Mouse (Mus musculus): ENCODE results near the gene Fmo5.

Gene Fmo5

DNA sequence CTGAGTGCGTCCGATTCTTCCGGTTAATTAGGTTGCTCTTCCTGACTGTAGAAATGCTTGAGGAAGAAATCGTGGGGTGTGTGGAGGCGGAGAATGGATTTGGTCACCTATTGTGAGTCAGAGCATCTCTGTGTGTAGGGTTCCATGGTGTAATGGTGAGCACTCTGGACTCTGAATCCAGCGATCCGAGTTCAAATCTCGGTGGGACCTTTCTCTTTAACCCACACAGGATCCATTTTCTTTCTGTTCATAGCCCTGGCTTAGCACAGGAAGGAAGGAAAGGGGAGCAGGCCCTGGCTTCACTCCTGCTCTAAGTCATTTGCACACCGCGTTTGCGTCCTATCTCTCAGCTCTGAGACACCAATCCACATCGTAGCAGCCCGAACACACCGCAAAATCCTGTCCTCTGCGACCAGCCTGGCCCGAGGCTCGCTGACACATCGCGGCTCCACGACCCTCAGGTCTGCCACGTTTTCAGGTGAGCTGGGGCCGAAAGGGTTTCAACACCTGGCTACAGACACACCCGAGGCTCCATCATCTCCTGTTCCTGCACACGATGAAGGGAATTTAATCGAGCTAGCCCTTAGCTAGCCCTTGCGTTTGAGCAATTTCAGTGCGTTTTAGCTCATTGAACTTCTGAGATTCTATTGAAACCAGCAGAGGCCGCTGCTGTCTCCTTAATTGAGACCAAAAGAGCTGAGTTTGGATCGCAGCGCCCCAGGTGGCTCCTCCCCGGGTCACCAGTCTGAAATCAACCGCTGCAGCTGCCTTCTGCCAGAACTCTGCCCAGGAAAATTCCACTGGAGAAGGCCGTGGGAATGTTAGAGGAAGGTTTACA is 52.9 kb downstream of the Fmo5 start:
- DNase-seq (ENCODE audit: low spot score) = peak; percentile 80

DNA sequence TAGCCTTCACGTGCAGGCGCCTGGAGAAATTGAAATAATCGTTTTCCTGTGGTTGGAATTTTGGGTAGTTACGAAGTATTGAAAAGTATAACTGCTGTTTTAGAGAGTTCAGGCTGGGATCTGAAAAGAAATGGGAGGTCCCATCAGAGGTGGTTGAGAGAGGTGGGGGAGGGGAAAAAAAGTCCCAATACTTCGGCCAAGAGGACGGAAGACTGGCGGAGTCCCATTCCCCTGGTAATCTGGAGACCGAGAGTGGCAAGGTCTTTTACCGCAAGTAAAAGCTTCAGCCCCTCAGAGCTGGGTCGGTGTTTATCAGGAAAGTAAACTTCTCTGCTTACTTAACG is 53.5 kb downstream of the Fmo5 start:
- DNase-seq (ENCODE audit: low spot score) = no peak

DNA sequence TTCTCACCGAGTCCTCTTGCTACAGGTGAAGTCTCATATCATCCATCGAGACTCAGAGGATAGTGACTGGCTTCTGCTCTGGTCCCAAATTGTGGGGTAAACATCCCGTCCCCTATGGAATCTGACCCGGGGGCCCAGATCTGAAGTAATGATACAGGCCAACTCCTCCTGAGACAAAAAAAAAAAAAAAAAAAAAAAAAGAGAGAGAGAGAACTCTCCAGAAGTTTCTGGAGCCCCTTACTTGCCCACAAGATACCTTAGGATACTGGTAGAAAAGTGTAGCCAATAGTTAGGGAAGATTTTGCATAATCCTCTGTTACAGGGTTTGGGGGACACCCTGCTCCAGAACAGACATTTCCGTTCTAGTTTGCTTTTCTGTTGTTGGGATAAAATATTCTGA is 54.0 kb downstream of the Fmo5 start:
- DNase-seq (ENCODE audit: low spot score) = no peak

DNA sequence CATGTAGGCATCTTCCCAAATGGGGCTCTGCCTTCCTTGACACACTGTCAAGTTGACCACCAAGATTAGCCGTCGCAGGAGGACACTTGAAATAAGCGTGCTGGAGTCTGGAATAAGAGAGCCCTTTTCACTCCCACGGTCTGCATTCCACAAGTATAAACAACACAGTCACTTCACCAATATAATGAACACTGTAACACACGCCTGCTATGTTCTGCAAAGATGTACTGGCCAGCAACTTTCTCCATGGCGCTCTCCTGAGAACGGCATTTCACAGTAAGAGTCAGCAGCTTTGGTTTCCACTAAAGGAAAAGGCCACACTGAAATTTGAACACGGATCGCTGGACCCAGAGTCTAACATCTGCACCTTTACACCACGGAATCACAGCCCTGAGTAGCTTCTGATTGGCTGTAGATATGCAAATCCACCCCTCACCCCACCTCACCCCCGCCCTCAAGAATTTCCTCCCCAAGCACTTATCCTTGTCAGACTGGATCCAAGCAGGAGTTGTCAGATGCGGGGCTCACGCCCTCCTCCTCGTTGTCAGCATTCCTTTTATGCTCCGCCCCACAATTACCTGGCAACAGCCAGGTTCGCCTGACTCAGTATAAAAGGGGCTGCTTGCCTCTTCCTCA is 55.1 kb downstream of the Fmo5 start:
- DNase-seq (ENCODE audit: low spot score) = peak; percentile 75

DNA sequence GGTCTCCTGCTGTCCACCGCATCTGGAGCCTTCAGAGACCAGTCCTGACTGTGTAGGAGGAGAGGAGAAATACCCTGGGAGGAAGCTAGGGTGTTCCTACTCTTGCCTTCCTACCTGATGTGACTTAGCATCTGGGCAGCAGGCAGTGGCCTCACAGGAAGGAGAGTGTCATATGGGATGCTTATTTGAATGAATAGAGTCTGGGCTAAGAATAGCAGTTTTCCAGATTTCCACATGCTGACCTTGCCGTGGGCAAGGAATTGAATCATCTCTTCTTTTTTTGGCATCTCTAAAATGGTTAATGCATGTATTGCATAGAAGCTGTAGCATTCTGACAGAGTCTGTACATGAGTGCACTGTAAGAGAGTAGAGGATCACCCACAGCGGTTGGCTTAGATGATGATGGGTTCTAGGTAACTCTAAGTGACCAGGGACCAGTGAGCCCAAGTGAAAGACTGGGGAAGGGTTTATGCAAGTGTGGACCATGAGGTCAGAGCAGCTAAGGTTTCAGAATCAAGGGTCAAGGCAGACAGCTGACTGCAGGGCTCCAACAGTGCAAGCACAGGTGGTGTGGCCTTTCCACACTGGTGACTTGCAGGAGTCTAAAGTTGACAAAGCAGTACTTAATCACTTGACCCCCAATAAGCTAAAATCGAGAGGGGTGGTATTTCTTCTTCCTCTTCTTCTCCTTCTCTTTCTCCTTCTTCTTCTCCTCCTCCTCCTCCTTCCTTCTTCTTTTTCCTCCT is 57.9 kb downstream of the Fmo5 start:
- DNase-seq (ENCODE audit: low spot score) = no peak

DNA sequence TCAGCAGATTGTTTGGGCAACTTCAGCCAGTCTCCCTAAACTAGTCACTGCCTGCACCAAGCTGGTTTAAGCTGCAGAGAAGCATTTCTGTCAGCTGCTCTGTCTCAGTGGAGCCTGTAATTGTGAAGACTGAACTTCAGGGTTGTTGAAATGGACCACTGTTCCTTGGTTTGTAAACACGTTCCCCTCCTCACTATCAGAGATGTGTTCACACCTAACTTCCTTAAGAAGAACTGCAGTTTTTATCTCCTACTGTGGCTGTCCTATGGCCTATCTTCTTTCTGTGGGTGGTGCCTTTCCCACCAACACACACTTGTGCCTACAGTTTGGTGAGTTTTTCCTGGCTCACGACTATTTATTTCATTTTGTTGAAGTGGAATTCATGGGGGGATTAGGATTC is 60.7 kb downstream of the Fmo5 start:
- no peak for DNase-seq (ENCODE audit: low spot score)

DNA sequence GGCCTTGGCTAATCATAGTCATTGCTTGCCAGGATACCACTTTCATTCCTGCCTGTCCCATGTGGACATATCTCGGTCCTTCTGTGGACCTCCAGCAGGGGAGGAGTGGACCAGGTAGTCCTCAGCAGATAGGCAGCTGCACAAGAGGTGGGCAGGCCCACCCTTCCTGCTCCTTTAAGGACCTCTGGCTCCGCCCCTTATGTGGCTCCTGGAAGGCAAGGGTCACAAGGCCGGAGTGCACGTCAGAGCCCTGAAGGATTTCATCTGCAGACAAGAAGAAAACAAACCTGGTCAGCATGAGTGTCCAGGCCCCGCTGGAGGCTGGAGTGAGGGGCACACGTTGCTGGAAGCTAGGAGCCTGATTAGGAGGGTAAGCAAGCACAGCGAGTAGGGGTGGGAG is 62.0 kb downstream of the Fmo5 start:
- DNase-seq (ENCODE audit: low spot score) = no peak

DNA sequence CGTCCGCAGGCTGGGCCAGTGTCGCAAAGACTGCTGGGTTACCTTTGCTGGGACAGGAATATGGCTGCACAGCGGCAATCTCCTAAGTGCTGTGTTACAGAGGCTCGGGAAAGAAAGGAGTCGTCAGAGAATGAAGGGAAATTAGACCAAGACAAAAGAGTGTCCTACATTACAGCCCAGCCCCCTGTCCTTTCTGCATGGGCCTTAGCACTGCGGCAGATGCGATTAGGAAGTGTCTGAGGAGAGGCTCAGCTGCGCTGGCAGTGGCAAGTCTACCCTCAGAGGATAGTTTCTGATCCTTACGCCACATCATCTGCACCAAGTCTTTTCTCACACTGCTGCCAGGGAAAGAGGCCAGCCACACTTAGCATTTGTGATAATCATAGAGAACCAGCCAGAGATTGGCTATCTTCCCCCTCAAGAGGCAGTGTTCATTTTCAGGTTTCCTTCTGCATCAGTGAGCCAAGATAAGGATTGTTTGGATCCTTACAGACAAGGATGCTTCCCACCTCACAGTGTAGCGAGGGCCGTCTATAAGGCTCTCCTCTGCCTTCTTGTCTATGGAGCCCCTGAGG is 62.9 kb downstream of the Fmo5 start:
- DNase-seq (ENCODE audit: low spot score) = no peak

DNA sequence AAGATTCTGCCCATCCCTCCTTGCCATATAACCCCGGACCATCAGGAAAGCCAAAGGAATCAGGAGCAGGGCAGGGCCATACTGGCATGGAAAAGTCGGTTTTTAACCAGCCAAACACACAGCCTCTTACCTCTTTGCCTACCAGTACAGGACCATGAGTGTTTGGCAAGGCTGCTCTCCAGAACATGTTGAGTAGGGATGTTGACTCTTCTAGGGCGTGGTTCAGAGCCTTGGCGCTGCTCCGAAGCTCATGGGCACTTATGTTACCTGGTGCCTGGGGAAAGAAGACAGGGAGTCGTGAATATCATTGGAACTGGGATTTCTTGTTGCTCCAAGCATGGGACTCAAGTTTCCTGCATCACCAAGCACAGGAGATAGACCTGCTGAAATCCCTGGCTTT is 65.2 kb downstream of the Fmo5 start:
- DNase-seq (ENCODE audit: low spot score) = peak; percentile 56

DNA sequence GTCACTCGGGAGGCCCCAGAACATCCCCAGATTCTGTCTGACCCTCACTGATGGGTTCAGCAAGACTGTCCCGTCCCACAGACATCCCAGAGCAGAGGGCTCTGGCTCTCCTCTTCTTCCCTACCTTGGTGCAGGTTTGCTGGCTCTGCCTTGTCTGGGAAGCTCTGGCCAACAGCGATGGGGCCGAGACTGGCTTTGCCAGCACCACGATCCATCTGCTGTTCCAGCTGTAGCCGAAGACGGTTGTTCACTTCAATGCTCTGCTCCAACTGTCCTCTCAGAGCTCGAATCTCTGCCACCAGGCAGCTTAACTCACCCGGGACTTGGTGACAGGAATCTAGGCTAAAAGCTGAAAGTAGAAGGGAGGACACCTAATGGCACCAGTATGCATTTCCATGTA is 68.3 kb downstream of the Fmo5 start:
- no peak for DNase-seq (ENCODE audit: low spot score)

DNA sequence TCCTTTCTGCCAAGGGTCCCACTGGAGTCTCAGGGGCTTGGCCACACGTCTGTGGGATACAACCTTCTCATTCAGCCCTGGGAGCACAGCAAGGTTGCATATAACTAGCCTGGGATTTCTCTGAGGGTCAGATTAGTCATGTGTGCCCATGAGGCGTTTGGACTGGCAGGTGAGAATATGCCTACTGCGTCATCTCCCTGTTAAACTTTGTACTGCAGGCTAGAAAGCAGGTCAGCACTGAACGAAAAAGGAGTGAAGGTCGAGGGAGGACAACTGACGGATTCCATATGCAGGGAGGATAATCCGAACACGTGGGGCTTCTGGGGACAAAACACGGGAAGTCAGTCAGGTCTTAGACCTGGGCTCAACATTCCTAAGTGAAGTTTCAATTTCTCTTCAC is 68.7 kb downstream of the Fmo5 start:
- DNase-seq (ENCODE audit: low spot score) = no peak

DNA sequence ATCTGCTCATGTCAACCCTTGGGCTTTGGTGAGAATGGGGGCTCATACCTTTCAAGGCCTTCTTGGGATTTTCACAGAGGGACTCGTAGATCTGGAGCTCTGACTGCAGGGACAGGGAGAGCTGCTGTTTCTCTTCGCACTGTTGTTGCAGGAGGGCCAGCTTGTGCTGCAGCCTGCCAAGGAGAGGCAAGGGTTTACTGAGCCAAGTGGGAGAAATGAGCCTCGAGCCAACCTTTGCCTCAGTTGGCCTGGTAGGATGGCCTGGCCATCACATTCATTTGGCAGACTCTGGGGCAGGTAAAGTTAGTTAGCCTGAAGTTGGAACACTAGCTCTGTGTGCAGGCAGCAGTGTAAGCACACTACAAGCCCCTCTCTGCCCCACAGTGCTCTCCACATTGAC is 70.5 kb downstream of the Fmo5 start:
- DNase-seq (ENCODE audit: low spot score) = no peak

DNA sequence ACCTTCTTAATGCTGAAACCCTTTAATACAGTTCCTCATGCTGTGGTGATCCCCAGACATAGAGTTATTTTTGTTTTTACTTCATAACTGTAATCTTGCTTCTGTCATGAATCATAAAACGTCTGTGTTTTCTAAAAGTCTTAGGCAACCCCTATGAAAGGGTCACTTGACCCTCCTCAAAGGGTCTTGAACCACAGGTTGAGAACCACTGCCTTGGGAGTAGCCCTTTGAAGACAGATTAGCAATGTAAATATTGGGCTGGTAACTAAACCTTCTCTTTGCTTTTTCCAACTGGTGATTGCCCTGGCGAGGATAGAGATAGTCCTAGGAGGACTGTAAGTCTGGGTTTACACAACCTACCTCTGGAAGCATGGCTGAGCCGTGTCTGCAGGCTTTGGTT is 72.6 kb downstream of the Fmo5 start:
- peak; percentile 34 for DNase-seq (ENCODE audit: low spot score)

DNA sequence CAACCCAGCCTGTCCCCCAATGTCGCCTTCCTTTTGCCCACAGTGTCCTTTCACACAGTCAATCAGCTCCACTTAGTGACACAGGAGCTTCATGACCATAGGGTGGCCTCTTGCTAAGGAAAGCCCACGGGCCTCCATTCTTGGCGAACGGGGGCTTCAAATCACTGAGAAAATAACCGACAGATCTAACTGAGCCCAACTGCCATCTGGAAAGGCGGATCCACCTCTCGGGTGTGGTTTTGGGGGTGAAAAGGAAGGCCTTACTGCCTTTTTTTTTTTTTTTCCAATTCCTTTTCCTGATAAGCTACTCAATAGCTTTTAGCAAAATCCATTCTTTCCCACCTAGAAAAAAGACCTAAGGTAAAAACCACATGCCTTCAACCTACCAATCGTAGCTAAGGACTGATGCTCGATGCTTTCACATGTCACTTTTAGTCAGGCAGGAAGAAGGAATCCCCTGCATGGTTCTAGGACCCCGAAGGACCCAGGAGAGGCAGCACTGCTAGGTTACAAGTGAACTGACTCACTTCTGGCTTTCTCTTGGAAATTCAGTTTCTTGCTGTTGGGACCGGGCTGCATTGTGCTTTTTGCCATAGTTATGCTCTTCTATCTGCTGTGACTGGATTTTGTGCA is 74.0 kb downstream of the Fmo5 start:
- no peak for DNase-seq (ENCODE audit: low spot score)
